Mouse (Mus musculus) adrenal gland, adult (tissue): Measurements from ENCODE around the gene Usp21.
A peak's percentile ranks its signal among the peaks of the same experiment; 100 is the strongest.
"Not testable (repeated sequence)": the region's sequence is repeated elsewhere in the genome, so short reads cannot be mapped to it uniquely, and the experiment has no call there.

Source experiments
- DNase-seq, 2 experiments: peaks; one replicate each; pipeline ENCODE4 v3.0.0; 2022 to 2023; ENCODE audit warnings: low spot score in 1 of 2; ENCODE audit not compliant: inconsistent age in 2 of 2

The Usp21 gene

GRCm38 (mm10) chr1:171287136-171288081 is at the start of gene Usp21:
Gene Usp21 (minus strand): TSS chr1:171287991.
- DNase-seq: peak; percentile 96 to 97

- DNase-seq: no peak
Measured at GRCm38 (mm10) chr1:171330216-171330560, 42.4 kb upstream of the Usp21 start.

- peak in 1 of 2 experiments; percentile 82 for DNase-seq
Measured at GRCm38 (mm10) chr1:171329433-171330215, 41.8 kb upstream of the Usp21 start.

- DNase-seq: peak; percentile 95 to 98
Measured at GRCm38 (mm10) chr1:171328839-171329432, 41.1 kb upstream of the Usp21 start, which contains the start of gene Dedd. Gene Dedd (plus strand): TSS chr1:171329145.

- DNase-seq: no peak
Measured at GRCm38 (mm10) chr1:171328244-171328643, 40.5 kb upstream of the Usp21 start.

GRCm38 (mm10) chr1:171326588-171326987 is 38.8 kb upstream of the Usp21 start:
- not testable (repeated sequence) for DNase-seq

- peak in 1 of 2 experiments; percentile 69 for DNase-seq
Measured at GRCm38 (mm10) chr1:171325571-171325970, 37.8 kb upstream of the Usp21 start.

GRCm38 (mm10) chr1:171322012-171322411 is 34.2 kb upstream of the Usp21 start:
- DNase-seq: no peak

GRCm38 (mm10) chr1:171321415-171321814 is 33.6 kb upstream of the Usp21 start:
- peak in 1 of 2 experiments; percentile 66 for DNase-seq

GRCm38 (mm10) chr1:171320151-171320550 is 32.4 kb upstream of the Usp21 start:
- DNase-seq: no peak

GRCm38 (mm10) chr1:171319748-171320147 is 32.0 kb upstream of the Usp21 start:
- no peak for DNase-seq

- peak in 1 of 2 experiments; percentile 78 for DNase-seq
Measured at GRCm38 (mm10) chr1:171309321-171309720, 21.5 kb upstream of the Usp21 start.

- DNase-seq: not testable (repeated sequence)
Measured at GRCm38 (mm10) chr1:171306157-171306556, 18.4 kb upstream of the Usp21 start.

- DNase-seq: no peak
Measured at GRCm38 (mm10) chr1:171298226-171298625, 10.4 kb upstream of the Usp21 start.

GRCm38 (mm10) chr1:171295063-171295402 is 7.2 kb upstream of the Usp21 start:
- DNase-seq: no peak

- peak; percentile 89 to 97 for DNase-seq
Measured at GRCm38 (mm10) chr1:171294298-171295062, 6.7 kb upstream of the Usp21 start, which contains the start of gene Ufc1. Gene Ufc1 (minus strand): TSS chr1:171295024.

GRCm38 (mm10) chr1:171293906-171294297 is 6.1 kb upstream of the Usp21 start:
- DNase-seq: peak; percentile 37 to 79

GRCm38 (mm10) chr1:171293351-171293750 is 5.6 kb upstream of the Usp21 start:
- DNase-seq: peak; percentile 9 to 51

GRCm38 (mm10) chr1:171288328-171288727 is 537 bp upstream of the Usp21 start:
- peak; percentile 8 to 46 for DNase-seq

- peak in 1 of 2 experiments; percentile 50 for DNase-seq
Measured at GRCm38 (mm10) chr1:171286517-171286916, 1.3 kb downstream of the Usp21 start.
